Mouse (Mus musculus): ENCODE results near the gene Tmem43. TPM values are rescaled to one million over a fixed set of nuclear protein-coding genes. Genes with fewer than 3 reads are reported as not detected.

Gene Tmem43
- polyA plus RNA-seq, 1 experiment from 2014 or later = 29.1 TPM

GRCm38 (mm10) chr6:91533359-91533758, 59.9 kb downstream of the Tmem43 start:
- no peak overlapping the region for H3K4me2 ChIP-seq
- no peak overlapping the region for H3K9ac ChIP-seq (ENCODE audit: low read depth, low read length)
- H3K9me3 ChIP-seq (replicated peaks; ENCODE audit: control insufficient read depth, low read length) = no peaks in the 10 kb centered on the region
- no peak overlapping the region for H3K4me3 ChIP-seq (ENCODE audit: low read depth, low read length)
- no peak for ATAC-seq (replicated peaks; ENCODE audit: insufficient number of reproducible peaks, low FRiP score, low TSS enrichment)
- WGBS (ENCODE audit: insufficient replicate concordance) = 50% methylated on average over 5 of the region's 5 CpGs
- H3K27ac ChIP-seq (ENCODE audit: low read depth, low read length) = no peak overlapping the region
- peaks cover 49% of the 10 kb centered on the region for H3K27me3 ChIP-seq (ENCODE audit: control insufficient read depth, insufficient read depth, low read length)
- no peaks in the 10 kb centered on the region for H3K36me3 ChIP-seq (ENCODE audit: control insufficient read depth, insufficient read depth, low read length)
- 0 out of 2 replicates have a peak, but pooled peaks cover 3% of the 10 kb centered on the region for H3K4me1 ChIP-seq (ENCODE audit: control insufficient read depth, insufficient read depth, low read length)

- Histone ChIP-seq H3K9ac (ENCODE audit: low read depth, low read length) (no peak overlapping the region), H3K27me3 (ENCODE audit: control insufficient read depth, insufficient read depth, low read length) (peaks cover 53% of the 10 kb centered on the region), H3K4me3 (ENCODE audit: low read depth, low read length) (no peak overlapping the region), H3K27ac (ENCODE audit: low read depth, low read length) (no peak overlapping the region), H3K4me2 (no peak overlapping the region), H3K4me1 (ENCODE audit: control insufficient read depth, insufficient read depth, low read length) (no peaks in the 10 kb centered on the region), H3K9me3 (replicated peaks; ENCODE audit: control insufficient read depth, low read length) (no peaks in the 10 kb centered on the region), H3K36me3 (ENCODE audit: control insufficient read depth, insufficient read depth, low read length) (no peaks in the 10 kb centered on the region)
- 54% methylated on average over 2 of the region's 2 CpGs for WGBS (ENCODE audit: insufficient replicate concordance)
- ATAC-seq (replicated peaks; ENCODE audit: insufficient number of reproducible peaks, low FRiP score, low TSS enrichment) = no peak
Measured at GRCm38 (mm10) chr6:91533771-91534170, 60.3 kb downstream of the Tmem43 start.

GRCm38 (mm10) chr6:91534268-91534667, 60.8 kb downstream of the Tmem43 start:
- Histone ChIP-seq H3K4me2 (no peak overlapping the region), H3K9me3 (replicated peaks; ENCODE audit: control insufficient read depth, low read length) (no peaks in the 10 kb centered on the region), H3K9ac (ENCODE audit: low read depth, low read length) (no peak overlapping the region), H3K36me3 (ENCODE audit: control insufficient read depth, insufficient read depth, low read length) (no peaks in the 10 kb centered on the region), H3K4me3 (ENCODE audit: low read depth, low read length) (no peak overlapping the region), H3K27me3 (ENCODE audit: control insufficient read depth, insufficient read depth, low read length) (peaks cover 56% of the 10 kb centered on the region), H3K27ac (ENCODE audit: low read depth, low read length) (no peak overlapping the region), H3K4me1 (ENCODE audit: control insufficient read depth, insufficient read depth, low read length) (no peaks in the 10 kb centered on the region)
- ATAC-seq (replicated peaks; ENCODE audit: insufficient number of reproducible peaks, low FRiP score, low TSS enrichment) = no peak
- WGBS (ENCODE audit: insufficient replicate concordance) = 72% methylated on average over 4 of the region's 4 CpGs

GRCm38 (mm10) chr6:91535231-91535630, 61.7 kb downstream of the Tmem43 start:
- Histone ChIP-seq H3K27ac (ENCODE audit: low read depth, low read length) (no peak overlapping the region), H3K36me3 (ENCODE audit: control insufficient read depth, insufficient read depth, low read length) (no peaks in the 10 kb centered on the region), H3K4me2 (no peak overlapping the region), H3K9ac (ENCODE audit: low read depth, low read length) (no peak overlapping the region), H3K4me1 (ENCODE audit: control insufficient read depth, insufficient read depth, low read length) (no peaks in the 10 kb centered on the region), H3K4me3 (ENCODE audit: low read depth, low read length) (no peak overlapping the region), H3K27me3 (ENCODE audit: control insufficient read depth, insufficient read depth, low read length) (peaks cover 60% of the 10 kb centered on the region), H3K9me3 (replicated peaks; ENCODE audit: control insufficient read depth, low read length) (no peaks in the 10 kb centered on the region)
- no peak for ATAC-seq (replicated peaks; ENCODE audit: insufficient number of reproducible peaks, low FRiP score, low TSS enrichment)
- 75% methylated on average over 3 of the region's 3 CpGs for WGBS (ENCODE audit: insufficient replicate concordance)

GRCm38 (mm10) chr6:91536047-91536765, 62.7 kb downstream of the Tmem43 start:
- H3K36me3 ChIP-seq (ENCODE audit: control insufficient read depth, insufficient read depth, low read length) = no peaks in the 10 kb centered on the region
- H3K4me2 ChIP-seq = no peak overlapping the region
- no peaks in the 10 kb centered on the region; the same call in 1 of the 2 replicates for H3K4me1 ChIP-seq (ENCODE audit: control insufficient read depth, insufficient read depth, low read length)
- no peak overlapping the region for H3K9ac ChIP-seq (ENCODE audit: low read depth, low read length)
- no peak overlapping the region for H3K4me3 ChIP-seq (ENCODE audit: low read depth, low read length)
- 82% methylated on average over 11 of the region's 11 CpGs for WGBS (ENCODE audit: insufficient replicate concordance)
- no peak for ATAC-seq (replicated peaks; ENCODE audit: insufficient number of reproducible peaks, low FRiP score, low TSS enrichment)
- H3K27me3 ChIP-seq (ENCODE audit: control insufficient read depth, insufficient read depth, low read length) = peaks cover 64% of the 10 kb centered on the region
- H3K27ac ChIP-seq (ENCODE audit: low read depth, low read length) = no peak overlapping the region
- no peaks in the 10 kb centered on the region for H3K9me3 ChIP-seq (replicated peaks; ENCODE audit: control insufficient read depth, low read length)

Other genes with a start within 250 kb of the Tmem43 start
- gene Wnt7a, start 62.3 kb upstream of the Tmem43 start, polyA plus RNA-seq (2014; fragmentation: Nextera tagmentation; extraction: Ambion mirVana) = 0.11 and 0.59 TPM in 2 replicates
- gene Chchd4, start 157 bp upstream of the Tmem43 start, polyA plus RNA-seq (2014; fragmentation: Nextera tagmentation; extraction: Ambion mirVana) = 32.8 and 33.4 TPM in 2 replicates
- gene Xpc, start 42.2 kb downstream of the Tmem43 start, polyA plus RNA-seq (2014; fragmentation: Nextera tagmentation; extraction: Ambion mirVana) = 9.4 and 10.6 TPM in 2 replicates
- gene Lsm3, start 42.2 kb downstream of the Tmem43 start, polyA plus RNA-seq (2014; fragmentation: Nextera tagmentation; extraction: Ambion mirVana) = 196 and 209 TPM in 2 replicates
- 54.7 and 63.0 TPM in 2 replicates for gene Slc6a6, start 210.3 kb downstream of the Tmem43 start, polyA plus RNA-seq (2014; fragmentation: Nextera tagmentation; extraction: Ambion mirVana)

Measured in heart, embryonic 11.5 days (tissue).